Mouse (Mus musculus) liver, postnatal 0 days (tissue): Measurements from ENCODE around the gene Fam198a. TPM values are rescaled to one million over a fixed set of nuclear protein-coding genes. Genes with fewer than 3 reads are reported as not detected.

Experiments used
- ATAC-seq: fragments of 200-750 bp; cut with Nextera tagmentation; 2 replicates; pipeline ENCODE4 v1.8.0; 2017; ENCODE audit warnings: mild to moderate bottlenecking, moderate library complexity
- DNase-seq: peaks from one replicate; pipeline ENCODE4 v3.0.0-alpha.2; 2016
- H3K27ac ChIP-seq: fragments of 300-500 bp; sonication (generic); 2 replicates; pipeline ENCODE4 v1.5.1; 2014; ENCODE audit warnings: antibody characterized with exemption, moderate library complexity, mild to moderate bottlenecking, low read depth
- H3K27me3 ChIP-seq: fragments of 300-500 bp; sonication (generic); 2 replicates; pipeline ENCODE4 v1.6.1; 2014; ENCODE audit warnings: low read length, control low read depth, mixed read lengths; ENCODE audit not compliant: insufficient read depth
- H3K36me3 ChIP-seq: fragments of 300-500 bp; sonication (generic); replicated peaks from 2 replicates; pipeline ENCODE4 v1.6.1; 2014; ENCODE audit warnings: mild to moderate bottlenecking, control low read depth, low read length, moderate library complexity, mixed read lengths; ENCODE audit not compliant: insufficient read depth
- H3K4me1 ChIP-seq: fragments of 300-500 bp; sonication (generic); 2 replicates; pipeline ENCODE4 v1.6.1; 2014; ENCODE audit warnings: antibody characterized with exemption, mild to moderate bottlenecking, control low read depth; ENCODE audit not compliant: insufficient read depth
- H3K4me2 ChIP-seq: fragments of 300-500 bp; sonication (generic); 2 replicates; pipeline ENCODE4 v1.6.1; 2014; ENCODE audit warnings: low read depth, mild to moderate bottlenecking, low read length, moderate library complexity, mixed read lengths
- H3K4me3 ChIP-seq: fragments of 300-500 bp; sonication (generic); 2 replicates; pipeline ENCODE4 v1.5.1; 2014; ENCODE audit warnings: low read depth, low read length
- H3K9ac ChIP-seq: fragments of 300-500 bp; sonication (generic); replicated peaks from 2 replicates; pipeline ENCODE4 v1.6.1; 2014; ENCODE audit warnings: mild to moderate bottlenecking, moderate library complexity
- H3K9me3 ChIP-seq: fragments of 300-500 bp; sonication (generic); 2 replicates; pipeline ENCODE4 v1.6.1; 2016; ENCODE audit warnings: mild to moderate bottlenecking, control low read depth, low read length, mixed read lengths
- CTCF ChIP-seq: sonication (generic); IDR thresholded peaks from 2 replicates; pipeline ENCODE4 v1.5.1; 2016; ENCODE audit warnings: antibody characterized with exemption, low read depth
- EP300 ChIP-seq: IDR thresholded peaks from 2 replicates; pipeline ENCODE4 v1.6.1; 2016; ENCODE audit warnings: antibody characterized with exemption, low read depth, mild to moderate bottlenecking
- whole genome bisulfite sequencing: fragments of 180-500 bp; shearing (Covaris S2); extraction: QIAGEN DNeasy Blood & Tissue Kit; methylation state at CpG from one replicate; pipeline ENCODE4 v1.1.7; 2014; ENCODE audit not compliant: insufficient replicate concordance; 5-methylcytosine and 5-hydroxymethylcytosine counted together
- polyA plus RNA-seq: library from polyadenylated mRNA; unstranded; fragments of >200 nt; fragmentation: Nextera tagmentation; extraction: Ambion mirVana; gene quantifications from 2 replicates; pipeline ENCODE4 v1.2.1, GENCODE M21; 2015

Gene Fam198a
- polyA plus RNA-seq, 1 experiment from 2014 or later, result 0.32 TPM

DNA sequence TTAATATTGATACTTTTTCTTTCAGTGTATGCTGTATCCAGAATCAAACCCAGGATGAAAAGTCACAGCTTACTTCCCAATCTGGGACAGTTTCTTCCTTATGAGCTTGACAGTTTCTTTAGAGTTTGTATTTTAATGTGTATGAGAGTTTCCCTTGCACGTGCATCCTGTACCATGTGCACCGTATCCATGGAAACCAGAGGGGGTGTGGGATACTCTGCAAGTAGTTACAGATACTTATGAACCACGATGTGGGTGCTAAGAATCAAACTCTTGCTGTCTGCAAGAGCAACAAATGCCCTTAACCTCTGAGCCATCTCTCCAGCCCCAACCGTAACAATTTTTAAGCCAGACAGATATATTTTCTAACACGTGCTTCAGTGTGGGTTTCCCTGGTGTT, 40.3 kb downstream of the Fam198a start:
- H3K9me3 ChIP-seq, result no peaks in the 10 kb centered on the region
- DNase-seq, result no peak
- TF ChIP-seq EP300 (no peak), CTCF (no peak)
- peaks cover 8% of the 10 kb centered on the region; the same call in 1 of the 2 replicates for H3K4me1 ChIP-seq
- H3K4me2 ChIP-seq, result no peak overlapping the region
- no peak overlapping the region for H3K9ac ChIP-seq
- H3K27me3 ChIP-seq, result no peaks in the 10 kb centered on the region
- no peaks in the 10 kb centered on the region for H3K36me3 ChIP-seq
- WGBS, result 61% methylated on average over 5 of the region's 5 CpGs
- no peak overlapping the region for H3K4me3 ChIP-seq
- ATAC-seq, result no peak
- H3K27ac ChIP-seq, result no peak overlapping the region

DNA sequence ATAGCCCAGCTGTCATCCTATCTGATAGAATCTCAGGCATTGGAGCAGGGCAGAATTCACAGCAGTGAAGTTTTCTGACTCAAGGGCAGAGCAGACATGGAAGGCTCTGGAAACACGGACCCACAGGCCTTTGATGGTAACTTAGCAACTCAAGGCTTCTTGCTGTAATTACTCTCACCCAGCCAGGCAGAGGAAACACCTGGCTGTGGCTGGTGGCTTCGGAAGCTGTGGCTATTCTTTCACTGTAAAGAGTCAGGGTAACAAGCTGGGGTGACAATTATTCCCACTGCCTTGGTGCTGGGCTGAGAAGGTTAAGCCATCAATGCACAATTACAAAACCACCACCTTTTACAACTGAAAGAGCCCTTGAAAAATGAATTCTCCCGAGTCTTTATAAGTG, 42.3 kb downstream of the Fam198a start:
- WGBS, result 40% methylated on average over 3 of the region's 3 CpGs
- peaks cover 8% of the 10 kb centered on the region; the same call in 1 of the 2 replicates for H3K4me1 ChIP-seq
- H3K4me2 ChIP-seq, result no peak overlapping the region
- no peak overlapping the region for H3K9ac ChIP-seq
- H3K27me3 ChIP-seq, result no peaks in the 10 kb centered on the region
- no peak for ATAC-seq
- H3K36me3 ChIP-seq, result no peaks in the 10 kb centered on the region
- no peak overlapping the region for H3K27ac ChIP-seq
- H3K4me3 ChIP-seq, result no peak overlapping the region
- no peak for TF ChIP-seq EP300
- TF ChIP-seq CTCF, result no peak
- no peaks in the 10 kb centered on the region for H3K9me3 ChIP-seq
- DNase-seq, result no peak

DNA sequence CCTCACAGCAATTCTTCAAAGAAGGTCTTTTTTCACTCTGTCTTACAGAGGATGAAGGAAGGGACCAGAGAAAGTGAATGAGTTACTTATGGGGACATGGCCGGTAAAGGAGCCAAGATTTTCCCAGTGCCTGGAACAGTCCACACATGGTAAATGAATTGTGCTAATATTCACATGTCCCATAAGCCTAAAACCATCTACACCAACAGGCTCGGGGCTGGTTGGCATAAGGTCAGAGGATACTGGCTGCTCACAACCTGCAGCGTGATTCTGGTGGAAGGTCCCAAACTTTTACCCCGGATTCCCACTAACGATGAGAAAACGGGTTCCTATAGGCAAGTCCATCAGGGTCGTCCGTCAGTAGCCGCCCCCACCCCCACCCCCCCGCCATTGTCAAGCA, 44.3 kb downstream of the Fam198a start:
- H3K4me1 ChIP-seq, result peaks cover 8% of the 10 kb centered on the region; the same call in 1 of the 2 replicates
- ATAC-seq (no peak), DNase-seq (no peak)
- H3K27ac ChIP-seq, result no peak overlapping the region
- no peak overlapping the region; the same call in 1 of the 2 replicates for H3K9ac ChIP-seq
- WGBS, result 15% methylated on average over 10 of the region's 10 CpGs
- peak overlapping the region; percentile 93 for H3K4me2 ChIP-seq
- no peaks in the 10 kb centered on the region for H3K27me3 ChIP-seq
- no peaks in the 10 kb centered on the region for H3K9me3 ChIP-seq
- H3K4me3 ChIP-seq, result peak overlapping the region; percentile 65
- no peaks in the 10 kb centered on the region for H3K36me3 ChIP-seq
- TF ChIP-seq CTCF, result no peak
- TF ChIP-seq EP300, result no peak

DNA sequence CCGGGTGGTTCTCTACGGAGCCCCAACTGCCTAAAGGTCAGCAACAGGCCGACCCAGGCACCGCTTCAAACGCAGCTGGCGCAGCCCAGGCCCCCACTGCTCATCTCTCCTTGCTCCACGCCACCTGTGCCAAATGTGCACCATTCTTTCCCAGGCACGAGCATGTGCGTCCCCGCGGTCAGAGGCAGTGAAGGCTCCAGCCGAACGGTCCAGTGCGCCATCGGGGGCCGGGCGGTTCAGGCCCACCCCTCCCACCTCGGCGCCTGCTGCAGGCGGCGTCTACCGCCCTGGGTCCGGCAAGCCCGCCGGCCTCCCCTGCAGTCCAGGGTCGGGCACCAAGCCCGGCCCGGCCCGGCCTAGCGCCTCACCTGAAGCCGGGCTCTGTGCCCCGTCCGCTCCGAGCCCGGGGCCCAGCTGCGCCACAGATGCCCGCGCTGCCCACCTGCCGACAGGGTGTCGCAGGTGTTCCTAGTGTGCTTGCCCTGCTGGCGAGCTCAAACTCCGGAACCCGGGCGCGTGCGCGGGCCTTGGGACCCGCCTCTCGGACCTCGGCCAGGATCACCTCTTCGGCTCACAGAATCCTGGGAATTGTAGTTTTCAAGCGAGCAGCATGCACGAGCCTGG, 44.8 kb downstream of the Fam198a start:
- ATAC-seq, result peak; percentile 84
- TF ChIP-seq CTCF (no peak), EP300 (no peak)
- WGBS, result under 1% methylated on average over 53 of the region's 53 CpGs

DNA sequence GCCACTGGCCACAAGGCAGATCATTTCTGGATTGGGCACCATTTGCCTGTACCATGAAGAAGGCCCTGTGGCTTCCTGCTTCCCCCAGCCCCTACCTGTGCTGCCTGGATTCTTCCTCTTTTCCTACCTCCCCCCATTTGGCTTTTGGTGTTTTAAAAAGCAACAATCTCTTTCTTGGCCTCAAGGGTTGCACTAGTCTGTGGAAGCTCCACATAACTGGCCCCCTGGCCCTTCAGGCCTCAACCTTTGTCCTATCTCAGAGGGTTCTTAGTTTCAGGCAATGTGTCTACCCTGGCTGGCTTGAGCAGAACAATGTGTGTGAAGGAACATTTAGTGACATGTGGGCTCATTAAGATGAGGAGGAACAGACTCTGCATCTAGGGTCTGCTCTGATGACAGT, 46.2 kb downstream of the Fam198a start, which contains the start of gene Pomgnt2:
Pomgnt2 (minus strand) TSS at position 101 of the 400 bp plus-strand sequence.
- TF ChIP-seq CTCF, result no peak
- TF ChIP-seq EP300, result no peak

More for the DNA sequence above, 44.8 kb downstream of the Fam198a start:
- DNase-seq, result peak; percentile 84
- no peak overlapping the region for H3K27ac ChIP-seq
- no peaks in the 10 kb centered on the region for H3K9me3 ChIP-seq
- peak overlapping the region; percentile 65 for H3K4me3 ChIP-seq
- peak overlapping the region; percentile 72 for H3K9ac ChIP-seq
- no peaks in the 10 kb centered on the region for H3K36me3 ChIP-seq
- peak overlapping the region; percentile 93 for H3K4me2 ChIP-seq
- H3K27me3 ChIP-seq, result no peaks in the 10 kb centered on the region
- peaks cover 8% of the 10 kb centered on the region; the same call in 1 of the 2 replicates for H3K4me1 ChIP-seq

DNA sequence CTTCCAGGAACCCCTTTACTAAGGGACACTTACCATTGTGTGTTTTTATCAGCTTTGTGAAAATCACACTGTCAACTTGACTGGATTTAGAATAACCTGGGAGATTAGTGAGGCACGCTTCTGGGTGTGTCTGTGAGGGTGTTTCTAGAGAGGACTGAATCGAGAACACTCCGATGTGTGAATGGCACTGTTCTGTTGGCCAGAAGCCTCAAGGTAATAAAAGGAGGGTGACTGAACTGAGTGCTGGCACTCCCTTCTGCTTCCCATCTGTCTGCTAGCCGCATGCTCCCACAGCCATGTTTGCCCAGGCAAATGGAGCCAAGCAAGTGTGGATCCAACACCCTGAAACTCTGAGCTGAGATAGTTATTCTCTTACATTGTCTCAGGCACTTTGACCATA, 47.2 kb downstream of the Fam198a start:
- H3K4me3 ChIP-seq, result no peak overlapping the region
- DNase-seq (no peak), ATAC-seq (no peak)
- no peaks in the 10 kb centered on the region for H3K36me3 ChIP-seq
- TF ChIP-seq CTCF (no peak), EP300 (no peak)
- peaks cover 8% of the 10 kb centered on the region; the same call in 1 of the 2 replicates for H3K4me1 ChIP-seq
- 73% methylated on average over 4 of the region's 4 CpGs for WGBS
- H3K9me3 ChIP-seq, result no peaks in the 10 kb centered on the region
- no peak overlapping the region for H3K27ac ChIP-seq
- H3K27me3 ChIP-seq, result no peaks in the 10 kb centered on the region
- H3K9ac ChIP-seq, result no peak overlapping the region
- H3K4me2 ChIP-seq, result no peak overlapping the region

More for the DNA sequence above, 46.2 kb downstream of the Fam198a start, which contains the start of gene Pomgnt2:
- Histone ChIP-seq H3K36me3 (no peaks in the 10 kb centered on the region), H3K27me3 (no peaks in the 10 kb centered on the region), H3K9ac (no peak within 1 kb of the TSS), H3K4me3 (peak within 1 kb of the TSS; percentile 65), H3K4me2 (peak within 1 kb of the TSS; percentile 93), H3K9me3 (no peaks in the 10 kb centered on the region), H3K4me1 (peaks cover 8% of the 10 kb centered on the region; the same call in 1 of the 2 replicates), H3K27ac (no peak within 1 kb of the TSS)
- DNase-seq (no peak), ATAC-seq (no peak)
